Mouse (Mus musculus): ENCODE measurements around the gene 1700029F12Rik.

- TF ChIP-seq CTCF (IDR thresholded peaks at IDR 0.05; ENCODE audit: insufficient read depth, low read depth, low read length) (no peak), POLR2A (IDR thresholded peaks at IDR 0.05; ENCODE audit: insufficient read depth, low read depth, low read length) (no peak)
Observed at GRCm38 (mm10) chr13:97080615-97081014, 46.5 kb upstream of the 1700029F12Rik start.

All from olfactory bulb, adult 2 months (tissue).